Mouse (Mus musculus): ENCODE results near the gene Tspan32. TPM values are rescaled to one million over a fixed set of nuclear protein-coding genes. Genes with fewer than 3 reads are reported as not detected.
A peak's percentile ranks its signal among the peaks of the same experiment; 100 is the strongest.

Tspan32 gene
- total RNA-seq, 2 experiments from 2014 or later = 0.30 TPM; not detected in 1

DNA sequence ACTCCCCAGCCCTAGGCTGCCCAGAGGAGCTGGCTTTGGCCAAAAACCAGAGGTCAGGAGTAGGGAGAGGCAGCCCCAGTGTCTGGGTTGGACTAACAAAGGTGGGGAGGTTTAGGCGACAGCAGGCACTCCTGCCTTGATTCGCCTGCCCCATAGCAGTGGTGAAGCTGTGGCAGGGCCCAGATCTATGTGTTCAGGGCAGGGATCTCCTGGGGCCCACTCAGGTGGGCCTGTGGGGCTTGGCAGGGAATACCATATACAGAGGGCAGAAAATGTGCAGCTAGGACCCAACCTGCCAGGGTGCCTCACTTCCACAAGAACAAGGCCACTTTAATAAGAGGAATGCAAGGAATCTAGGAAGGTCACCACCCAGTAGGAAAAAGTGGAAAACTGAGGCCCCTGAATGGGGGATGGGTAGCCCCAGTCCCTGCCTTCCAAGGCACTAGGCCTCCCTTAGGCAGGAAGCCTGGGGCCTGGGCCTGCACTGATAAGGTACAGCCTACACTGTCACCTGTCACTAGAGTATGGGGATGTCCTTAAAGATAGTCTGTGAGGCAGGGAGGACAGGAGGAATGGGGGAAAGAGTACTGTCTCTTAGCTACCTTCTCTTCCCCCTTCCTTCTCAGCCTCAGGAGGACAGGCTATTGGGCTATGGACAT, 1.4 kb downstream of the Tspan32 start:
- intact Hi-C loops (cut with DNase I) = no loop called here
- DNase-seq (ENCODE audit: low spot score in 2 of 2) = no peak

- DNase-seq (ENCODE audit: low spot score in 2 of 2) = no peak
- intact Hi-C loops (cut with DNase I) = no loop called here
Measured at GRCm38 (mm10) chr7:143006756-143007598, 2.1 kb downstream of the Tspan32 start.

- DNase-seq (ENCODE audit: low spot score in 2 of 2) = peak; percentile 95 to 97
- intact Hi-C loops (cut with DNase I) = loop anchor here (2.0 kb wide), 2 partner anchors 45 to 79 kb away; partner anchors contain the start of gene Cd81
Measured at GRCm38 (mm10) chr7:143007599-143008369, 2.9 kb downstream of the Tspan32 start.

GRCm38 (mm10) chr7:143008370-143008926, 3.6 kb downstream of the Tspan32 start:
- intact Hi-C loops (cut with DNase I) = loop anchor here (2.0 kb wide), 2 partner anchors 44 to 78 kb away; partner anchors contain the start of gene Cd81
- DNase-seq (ENCODE audit: low spot score in 2 of 2) = no peak

- intact Hi-C loops (cut with DNase I) = loop anchor here (2.0 kb wide), 2 partner anchors 44 to 78 kb away; partner anchors contain the start of gene Cd81
- DNase-seq (ENCODE audit: low spot score in 2 of 2) = no peak
Measured at GRCm38 (mm10) chr7:143008996-143009665, 4.3 kb downstream of the Tspan32 start.

- DNase-seq (ENCODE audit: low spot score in 2 of 2) = no peak
- intact Hi-C loops (cut with DNase I) = loop anchor here (2.0 to 5.0 kb wide), 3 partner anchors 43 to 77 kb away; partner anchors contain the start of genes Cd81 and Tssc4
Measured at GRCm38 (mm10) chr7:143009996-143010395, 5.2 kb downstream of the Tspan32 start.

- no peak for DNase-seq (ENCODE audit: low spot score in 2 of 2)
- intact Hi-C loops (cut with DNase I) = loop anchor here (5.0 kb wide), 1 partner anchor 56 kb away; the partner anchor contains the start of gene Tssc4
Measured at GRCm38 (mm10) chr7:143011226-143011625, 6.4 kb downstream of the Tspan32 start.

DNA sequence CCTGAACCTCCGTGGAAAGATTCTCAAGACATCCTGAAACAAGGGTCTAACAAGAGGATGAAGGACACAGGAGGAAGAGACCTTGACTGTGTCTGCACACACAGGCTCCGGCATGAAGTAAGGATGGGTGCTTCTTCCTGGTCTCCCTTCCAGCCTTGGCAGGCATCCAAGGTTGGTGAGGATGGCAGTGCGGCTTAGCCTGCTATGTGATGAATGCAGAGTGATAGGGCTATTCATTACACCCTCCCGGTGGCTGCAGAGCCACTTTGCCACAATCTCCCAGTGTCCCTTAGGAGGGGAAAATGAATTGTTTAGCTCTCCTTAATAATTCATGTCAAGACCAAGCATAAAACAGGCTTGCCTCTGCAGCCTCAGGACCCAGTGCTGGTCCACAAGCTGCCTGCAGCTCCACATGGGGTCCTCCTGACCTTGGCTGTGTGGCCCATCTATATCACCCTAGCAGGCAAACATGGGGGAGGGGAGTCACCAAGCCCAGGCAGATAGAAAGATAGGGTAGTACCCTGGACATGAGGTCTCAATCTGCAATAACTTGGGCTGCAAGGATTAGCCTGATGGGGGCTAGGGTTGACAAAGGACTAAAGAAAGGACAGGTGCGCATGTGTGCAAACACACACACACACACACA, 7.5 kb downstream of the Tspan32 start:
- no peak for DNase-seq (ENCODE audit: low spot score in 2 of 2)
- intact Hi-C loops (cut with DNase I) = loop anchor here (5.0 kb wide), 1 partner anchor 55 kb away; the partner anchor contains the start of gene Tssc4

DNA sequence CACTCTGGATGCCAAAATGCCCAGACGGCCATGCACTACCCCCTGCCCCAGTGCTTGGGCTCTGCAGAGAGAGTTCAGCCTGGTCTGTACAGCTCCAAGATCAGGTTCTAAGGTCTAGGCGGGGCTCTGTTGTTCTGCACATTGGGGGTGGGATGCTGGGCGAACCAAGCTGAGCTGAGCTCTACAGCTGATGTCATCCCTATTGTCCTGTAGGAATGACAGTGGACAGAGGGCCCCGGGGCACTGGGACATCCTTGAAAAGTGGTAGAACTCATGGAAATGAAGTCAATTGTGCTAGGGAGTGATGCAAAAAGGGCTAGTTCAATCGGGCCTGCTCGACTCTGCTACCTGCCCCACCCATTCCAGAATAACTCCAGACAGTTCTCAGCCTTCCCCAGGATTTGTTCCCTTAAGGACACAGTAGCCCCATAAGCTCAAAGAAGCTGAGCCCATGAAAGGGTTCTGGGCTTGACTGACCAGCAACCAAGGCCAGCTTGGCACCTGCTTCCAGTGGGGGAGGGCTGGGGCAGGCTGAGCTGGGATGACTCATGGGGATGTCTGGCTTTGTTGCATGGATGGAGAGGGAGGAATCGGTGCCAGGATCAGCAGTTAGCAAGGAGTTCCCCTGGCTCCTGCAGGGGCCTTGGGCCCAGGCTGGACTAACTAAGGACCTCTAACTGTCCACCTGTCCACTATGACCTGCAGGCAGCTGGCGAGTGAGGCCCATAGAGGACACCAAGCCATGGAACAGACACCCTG, 8.8 kb downstream of the Tspan32 start:
- peak in 1 of 2 experiments; percentile 33 for DNase-seq (ENCODE audit: low spot score in 2 of 2)
- intact Hi-C loops (cut with DNase I) = loop anchor here (5.0 kb wide), 1 partner anchor 54 kb away; the partner anchor contains the start of gene Tssc4

DNA sequence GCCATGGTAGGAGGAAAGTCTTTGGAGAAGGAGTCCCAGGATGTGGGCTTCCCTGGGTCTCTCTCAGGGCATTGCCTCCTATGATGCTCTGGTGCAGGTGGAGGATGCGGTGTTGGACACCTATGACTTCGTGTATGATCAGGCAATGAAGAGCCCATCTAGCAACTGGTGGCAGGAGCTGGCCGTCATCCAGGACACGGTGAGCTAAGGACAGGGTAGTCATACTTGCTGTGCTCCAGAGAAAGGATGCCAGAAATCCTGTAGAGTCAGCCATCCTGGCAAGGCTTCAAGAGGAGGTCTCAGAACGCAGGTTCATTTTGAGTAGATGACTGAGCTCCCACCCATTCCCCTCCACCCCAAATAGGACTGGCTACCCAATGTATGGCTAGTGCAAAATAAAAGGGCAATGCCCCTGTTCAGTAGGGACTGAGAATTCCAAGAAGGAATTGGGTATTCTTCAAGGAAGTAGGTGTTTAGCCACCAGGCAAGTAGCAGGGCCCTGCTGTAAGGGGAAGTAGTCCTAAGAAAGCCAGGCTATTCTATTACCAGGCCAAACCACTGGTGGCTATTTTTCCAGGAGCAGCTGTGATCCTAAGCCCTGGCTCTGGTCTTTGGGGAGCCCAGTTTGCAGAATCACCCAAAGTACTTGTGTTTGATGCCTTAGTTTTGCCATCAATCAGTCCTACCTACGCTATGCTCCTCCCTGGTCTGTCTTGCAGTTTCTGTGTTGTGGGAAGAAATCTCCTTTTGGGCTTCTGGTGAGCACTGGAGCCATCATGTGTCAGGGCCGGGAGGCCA, 10.2 kb downstream of the Tspan32 start:
- intact Hi-C loops (cut with DNase I) = loop anchor here (5.0 kb wide), 1 partner anchor 52 kb away; the partner anchor contains the start of gene Tssc4
- no peak for DNase-seq (ENCODE audit: low spot score in 2 of 2)

DNA sequence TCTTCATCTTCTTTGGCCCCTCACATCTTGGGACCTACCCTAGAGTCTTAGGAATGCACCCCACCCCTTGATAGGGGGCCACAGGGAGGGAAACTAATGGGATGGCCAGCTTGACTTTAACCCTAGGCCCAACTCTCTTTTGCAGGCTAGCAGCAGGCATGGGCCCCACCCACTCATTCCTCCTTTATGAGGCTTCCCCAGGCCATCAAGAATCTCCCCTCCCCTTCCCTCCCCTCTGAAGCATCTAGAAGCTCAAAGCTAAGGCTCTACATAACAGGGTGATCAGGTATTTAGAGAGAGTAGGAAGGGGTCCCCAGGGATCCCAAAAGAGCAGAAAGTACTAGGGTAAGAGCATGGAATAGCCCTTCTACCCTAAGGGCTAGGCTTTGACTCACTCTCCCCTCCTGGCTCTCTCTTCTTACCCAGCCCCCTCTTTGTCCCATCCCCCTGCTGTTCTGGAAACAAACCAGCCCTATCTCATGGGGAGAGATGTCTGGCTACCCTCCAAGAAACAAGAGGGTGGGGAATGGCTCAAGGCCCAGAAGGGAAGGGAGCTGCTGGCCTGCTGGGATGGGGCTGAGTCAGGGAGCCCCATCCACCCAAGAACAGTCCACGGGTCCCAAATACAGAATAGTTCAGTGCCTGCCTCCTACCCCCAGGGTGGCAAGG, 11.0 kb downstream of the Tspan32 start:
- intact Hi-C loops (cut with DNase I) = no loop called here
- DNase-seq (ENCODE audit: low spot score in 2 of 2) = peak; percentile 55 to 67

DNA sequence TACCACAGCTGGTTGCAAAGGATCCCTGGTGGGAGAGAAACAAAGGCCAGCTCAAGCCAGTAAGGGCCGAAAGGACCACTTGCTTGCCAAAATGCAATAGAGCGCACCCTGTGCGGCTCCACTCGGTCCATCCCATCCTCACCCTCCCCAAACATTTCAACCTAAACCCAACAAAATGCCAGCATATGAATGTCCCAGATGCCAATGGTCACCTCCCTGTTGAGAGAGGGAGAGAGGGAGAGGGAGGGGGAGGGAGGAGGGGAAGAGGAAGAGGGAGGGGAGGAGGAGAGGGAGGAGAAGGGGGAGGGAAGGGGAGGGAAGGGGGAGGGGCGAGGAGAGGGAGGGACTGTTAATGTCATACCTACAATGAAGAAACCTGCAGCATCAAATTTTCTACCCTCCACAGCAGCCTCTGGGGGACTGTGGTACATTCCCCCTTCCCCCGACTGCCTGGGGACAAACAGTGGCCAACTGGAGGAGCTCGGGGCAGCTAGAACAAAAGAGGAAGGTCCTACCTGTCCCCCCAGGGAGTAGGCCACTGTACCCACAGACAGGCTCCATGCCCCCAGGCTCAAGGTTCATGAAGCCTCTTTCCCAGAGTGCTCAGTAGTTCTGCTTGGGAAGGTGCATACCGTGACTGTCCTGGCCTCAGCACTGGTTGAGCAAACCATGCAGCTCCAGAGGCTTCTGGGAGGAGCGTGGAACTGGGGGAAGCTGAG, 11.7 kb downstream of the Tspan32 start:
- DNase-seq (ENCODE audit: low spot score in 2 of 2) = no peak
- intact Hi-C loops (cut with DNase I) = no loop called here

DNA sequence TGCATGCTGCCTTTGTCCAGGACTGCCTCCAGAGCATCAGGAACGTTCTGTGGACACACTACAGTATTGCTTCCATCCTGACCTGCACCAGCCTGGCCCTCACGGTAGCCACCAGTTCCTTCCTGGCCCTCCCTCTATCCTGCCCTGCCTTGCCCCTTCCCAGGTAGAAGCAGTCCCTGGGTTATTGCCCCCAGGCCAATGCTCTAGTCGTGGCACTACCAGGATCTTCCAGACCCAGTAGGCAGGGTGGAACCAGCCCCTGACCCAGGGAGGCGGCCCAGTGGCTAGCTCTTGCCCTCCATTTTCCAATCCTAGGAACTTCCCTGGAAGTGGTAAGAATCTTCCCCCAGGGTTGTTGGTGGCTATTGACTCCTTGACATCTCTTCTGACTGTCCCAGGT, 12.3 kb downstream of the Tspan32 start:
- no peak for DNase-seq (ENCODE audit: low spot score in 2 of 2)
- intact Hi-C loops (cut with DNase I) = no loop called here

DNA sequence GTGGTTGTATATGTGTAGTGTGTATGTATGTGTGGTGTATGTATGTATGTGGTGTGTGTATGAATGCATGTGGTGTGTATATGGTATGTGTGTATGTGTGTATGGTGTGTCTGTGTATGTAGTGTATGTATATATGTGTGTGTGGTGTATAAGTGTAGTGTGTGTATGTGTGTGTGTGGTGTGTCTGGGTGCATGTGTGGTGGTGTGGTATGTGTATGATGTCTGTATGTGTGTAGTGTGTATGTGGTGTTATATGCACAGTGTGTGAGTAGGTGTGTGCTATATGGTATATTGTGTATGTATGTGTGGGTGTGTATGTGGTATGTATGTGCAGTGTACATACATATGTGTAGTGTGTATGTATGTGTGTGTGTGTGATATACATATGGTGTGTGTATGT, 15.2 kb downstream of the Tspan32 start:
- intact Hi-C loops (cut with DNase I) = no loop called here
- no peak for DNase-seq (ENCODE audit: low spot score in 2 of 2)

DNA sequence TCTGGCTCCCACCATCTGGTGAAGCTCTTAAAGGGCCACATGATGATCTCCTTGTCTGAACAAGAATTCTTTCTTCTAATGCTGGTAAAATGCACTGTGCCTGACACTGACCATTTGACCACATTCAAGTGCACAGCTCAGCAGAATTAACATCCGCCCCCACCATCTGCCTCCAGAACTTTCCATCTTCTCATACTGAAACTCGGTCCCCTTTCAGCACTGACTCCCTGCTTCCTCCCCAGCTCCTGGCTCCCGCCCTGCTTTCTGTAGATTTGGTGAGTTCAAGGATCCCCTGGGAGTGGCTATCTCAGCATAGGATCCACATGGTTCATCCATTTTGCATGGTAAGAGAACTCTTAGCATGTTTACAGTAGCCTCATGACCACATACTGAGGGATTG, 15.9 kb downstream of the Tspan32 start:
- intact Hi-C loops (cut with DNase I) = no loop called here
- DNase-seq (ENCODE audit: low spot score in 2 of 2) = no peak
